Mouse (Mus musculus) erythroblast, embryonic 14.5 days (primary cell): Measurements from ENCODE around the gene Cadm4.

Experiments used
- GATA1 ChIP-seq: IDR thresholded peaks from 2 replicates; pipeline ENCODE4 v1.6.1; 2012; ENCODE audit warnings: low read length, inconsistent platforms, mixed read lengths
- TAL1 ChIP-seq: IDR thresholded peaks from 3 replicates; pipeline ENCODE4 v1.6.1; 2012; ENCODE audit warnings: low read length, inconsistent platforms, mixed read lengths

DNA sequence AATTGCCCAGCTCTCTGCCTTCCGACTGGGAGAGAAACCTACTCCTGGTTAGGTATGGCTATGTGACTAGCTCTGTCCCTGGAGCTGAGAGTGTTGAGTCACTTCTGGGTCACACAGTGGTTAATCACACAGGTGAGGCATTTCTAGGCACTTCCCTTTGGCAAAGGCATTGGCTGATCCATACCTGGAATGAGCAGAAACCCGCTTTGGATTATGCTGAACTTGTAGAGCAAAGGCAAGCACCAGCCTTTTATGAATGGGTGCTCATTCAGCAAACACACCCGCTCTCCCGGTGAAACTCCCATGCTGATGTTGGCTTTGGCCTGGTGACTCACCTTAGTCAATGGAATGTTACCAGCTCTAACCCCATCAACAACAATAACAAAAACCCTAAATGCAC is 57.9 kb downstream of the Cadm4 start:
- TF ChIP-seq TAL1, result no peak
- no peak for TF ChIP-seq GATA1
